Mouse (Mus musculus) G1E (cell line): ENCODE results near the gene Edn2. TPM values are rescaled to one million over a fixed set of nuclear protein-coding genes. Genes with fewer than 3 reads are reported as not detected.

Source experiments
- ATAC-seq: 2 replicates; pipeline ENCODE4 v1.8.0; 2016; ENCODE audit warnings: mild to moderate bottlenecking; ENCODE audit not compliant: insufficient number of reproducible peaks, poor library complexity, low FRiP score, severe bottlenecking; ENCODE audit errors: extremely low read depth
- DNase-seq: peaks from one replicate; pipeline ENCODE4 v3.0.0; 2012; ENCODE audit warnings: low spot score
- H3K27me3 ChIP-seq: 2 replicates; pipeline ENCODE4 v1.6.1; 2012; ENCODE audit warnings: mild to moderate bottlenecking, low read length, inconsistent platforms; ENCODE audit not compliant: insufficient read depth
- H3K36me3 ChIP-seq: replicated peaks from 2 replicates; pipeline ENCODE3; 2012; ENCODE audit warnings: mild to moderate bottlenecking, inconsistent platforms
- H3K4me1 ChIP-seq: 2 replicates; pipeline ENCODE4 v1.6.1; 2012; ENCODE audit warnings: low read depth, low read length, inconsistent platforms, mixed read lengths; ENCODE audit not compliant: insufficient read depth
- H3K4me3 ChIP-seq: 2 replicates; pipeline ENCODE4 v1.5.1; 2012; ENCODE audit warnings: low read depth, mild to moderate bottlenecking, inconsistent platforms, low read length, moderate library complexity, mixed read lengths
- H3K9me3 ChIP-seq: replicated peaks from 2 replicates; pipeline ENCODE4 v1.6.1; 2012; ENCODE audit warnings: inconsistent platforms
- CTCF ChIP-seq: IDR thresholded peaks from 2 replicates; pipeline ENCODE4 v1.5.1; 2012; ENCODE audit warnings: low read depth, low read length, inconsistent platforms, mixed read lengths
- GATA1 ChIP-seq: IDR thresholded peaks from 2 replicates; pipeline ENCODE4 v1.6.1; 2012; ENCODE audit warnings: borderline replicate concordance, low read length, inconsistent platforms, mixed read lengths
- GATA2 ChIP-seq: IDR thresholded peaks from 2 replicates; pipeline ENCODE4 v1.6.1; 2012; ENCODE audit warnings: low read depth, low read length, inconsistent platforms, borderline replicate concordance
- POLR2AphosphoS5 ChIP-seq: IDR thresholded peaks from 2 replicates; pipeline ENCODE4 v1.6.1; 2012; ENCODE audit warnings: low read depth, low read length, inconsistent platforms; ENCODE audit not compliant: insufficient replicate concordance
- TAL1 ChIP-seq: conservative IDR thresholded peaks from 2 replicates; pipeline ENCODE4 v1.6.1; 2012; ENCODE audit warnings: low read depth, low read length, inconsistent platforms, mixed read lengths
- polyA plus RNA-seq: library from polyadenylated mRNA; stranded (reverse); fragments of >175 nt; gene quantifications from 2 replicates; pipeline ENCODE4 v1.2.3, GENCODE M21; 2012
- total RNA-seq, 2 experiments: library from RNA; stranded (forward) in 1 of 2; stranded (reverse) in 1 of 2; fragments of 200-1000 nt in 1 of 2; fragments of >200 nt in 1 of 2; fragmentation: Nextera tagmentation in 1 of 2; gene quantifications; 2 replicates each; pipeline ENCODE4 v1.2.3; 2014 to 2017

Edn2 gene
- total and polyA plus RNA-seq, 3 experiments = not detected

DNA sequence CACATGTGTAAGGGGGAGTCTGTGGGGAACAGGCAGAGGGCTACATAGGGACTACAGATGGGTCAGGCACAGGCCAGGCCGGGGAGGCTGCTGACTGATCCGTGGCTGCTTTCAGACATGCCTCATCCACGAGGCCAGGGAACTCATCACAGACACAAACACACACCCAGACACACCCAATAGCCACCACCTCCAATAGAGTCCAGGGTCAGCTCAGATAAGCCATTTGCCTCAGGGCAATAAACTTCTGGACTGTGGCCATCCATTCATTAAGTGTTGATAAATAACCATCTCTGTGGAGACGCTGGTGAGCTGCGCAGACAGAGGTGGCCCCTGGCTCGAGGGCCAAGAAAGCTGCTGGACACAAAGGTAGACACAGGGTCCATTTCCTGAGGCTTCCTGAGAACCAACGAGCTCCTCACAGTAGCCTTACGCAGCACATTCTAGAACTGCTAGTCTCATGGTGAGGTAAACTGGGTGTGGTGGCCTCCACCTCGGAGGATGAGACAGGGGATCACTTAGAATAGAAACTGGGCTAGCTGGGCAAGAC is 9.5 kb downstream of the Edn2 start:
- no peak for ATAC-seq
- TF ChIP-seq GATA1 (no peak), GATA2 (no peak), POLR2AphosphoS5 (no peak), CTCF (no peak), TAL1 (no peak)
- Histone ChIP-seq H3K4me3 (no peak overlapping the region), H3K27me3 (no peaks in the 10 kb centered on the region), H3K9me3 (peaks cover 68% of the 10 kb centered on the region), H3K4me1 (no peaks in the 10 kb centered on the region), H3K36me3 (no peaks in the 10 kb centered on the region)
- no peak for DNase-seq

DNA sequence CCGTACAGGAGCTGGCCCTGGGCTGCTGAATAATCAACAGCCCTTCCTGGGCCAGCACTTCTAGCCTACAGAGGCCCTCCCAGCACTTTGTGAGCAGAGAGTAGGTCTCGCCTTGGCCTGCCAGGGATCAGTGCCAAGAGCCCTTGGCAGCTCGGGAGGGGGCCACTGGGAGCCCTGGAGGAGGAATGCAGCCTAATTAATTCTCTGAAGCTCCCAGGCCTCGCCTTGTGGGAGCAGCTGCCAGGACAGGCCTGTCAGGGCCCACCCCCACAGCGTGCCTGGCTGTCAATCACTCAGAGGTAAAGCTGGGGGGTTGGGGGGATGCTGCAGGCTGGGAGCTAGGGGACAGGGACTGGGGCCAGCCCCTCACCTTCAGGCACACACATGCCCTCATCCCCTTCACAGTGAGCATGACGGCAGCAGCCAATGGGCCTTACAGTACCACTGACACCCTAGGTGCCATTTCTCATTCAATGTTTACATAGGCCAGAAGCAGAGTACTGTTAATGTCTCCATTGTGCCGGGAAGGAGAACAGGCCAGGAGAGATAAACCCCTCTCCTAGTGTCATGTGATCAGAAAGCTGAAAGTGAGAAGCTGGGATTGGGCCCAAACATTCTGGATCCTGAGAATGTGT is 11.2 kb downstream of the Edn2 start:
- ATAC-seq = no peak
- Histone ChIP-seq H3K9me3 (peaks cover 67% of the 10 kb centered on the region), H3K4me3 (0 out of 2 replicates have a peak overlapping the region, but pooled peaks have one; percentile 16), H3K27me3 (no peaks in the 10 kb centered on the region), H3K36me3 (no peaks in the 10 kb centered on the region), H3K4me1 (no peaks in the 10 kb centered on the region)
- no peak for TF ChIP-seq POLR2AphosphoS5
- TF ChIP-seq TAL1 = no peak
- TF ChIP-seq GATA1 = no peak
- no peak for TF ChIP-seq CTCF
- no peak for TF ChIP-seq GATA2
- no peak for DNase-seq

DNA sequence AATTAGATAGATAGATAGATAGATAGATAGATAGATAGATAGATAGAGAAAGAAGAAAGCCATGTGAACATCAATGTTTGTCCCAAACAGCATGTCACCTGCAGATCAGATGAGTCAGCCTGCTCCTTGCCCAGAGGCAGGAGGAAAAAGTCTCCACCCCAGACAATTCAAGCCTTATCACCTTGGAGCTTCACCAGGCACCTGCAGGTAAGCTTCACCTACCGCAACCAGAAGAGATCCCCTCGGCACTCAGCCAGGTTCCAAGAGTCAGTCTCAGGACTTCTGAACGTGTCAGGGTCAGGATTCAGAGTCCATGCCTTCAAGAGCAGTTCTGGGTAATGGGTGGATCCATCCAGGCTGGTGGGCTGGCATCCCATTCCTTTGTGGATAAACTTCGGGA is 18.1 kb downstream of the Edn2 start:
- DNase-seq (no peak), ATAC-seq (no peak)
- Histone ChIP-seq H3K9me3 (peaks cover 72% of the 10 kb centered on the region), H3K4me1 (no peaks in the 10 kb centered on the region), H3K27me3 (no peaks in the 10 kb centered on the region), H3K4me3 (no peak overlapping the region), H3K36me3 (no peaks in the 10 kb centered on the region)
- TF ChIP-seq TAL1 (no peak), GATA2 (no peak), GATA1 (no peak), POLR2AphosphoS5 (no peak), CTCF (no peak)

DNA sequence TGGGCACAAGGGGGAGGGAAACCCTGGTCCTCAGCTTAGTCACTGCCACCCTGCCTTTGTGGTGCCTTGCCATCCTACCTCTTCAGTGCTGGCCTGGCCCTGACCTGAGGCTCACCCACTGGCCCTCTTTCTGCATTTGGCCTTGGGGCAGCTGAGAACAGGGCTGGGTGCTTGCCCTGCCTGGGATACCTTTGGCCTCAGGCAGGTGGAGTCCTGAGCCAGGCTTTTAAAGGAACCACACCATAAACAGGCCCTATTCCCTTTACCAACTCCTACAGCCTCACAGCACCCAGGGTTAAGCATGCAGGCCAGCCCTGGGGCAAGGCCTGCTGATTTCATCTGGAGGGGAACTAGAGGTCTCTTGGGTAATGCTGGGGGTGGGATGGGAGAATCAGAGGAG is 19.5 kb downstream of the Edn2 start:
- Histone ChIP-seq H3K9me3 (peaks cover 84% of the 10 kb centered on the region), H3K4me1 (no peaks in the 10 kb centered on the region), H3K4me3 (no peak overlapping the region; the same call in 1 of the 2 replicates), H3K27me3 (no peaks in the 10 kb centered on the region), H3K36me3 (no peaks in the 10 kb centered on the region)
- no peak for ATAC-seq
- TF ChIP-seq POLR2AphosphoS5 (no peak), CTCF (no peak), GATA1 (no peak), GATA2 (no peak), TAL1 (no peak)
- DNase-seq = no peak

DNA sequence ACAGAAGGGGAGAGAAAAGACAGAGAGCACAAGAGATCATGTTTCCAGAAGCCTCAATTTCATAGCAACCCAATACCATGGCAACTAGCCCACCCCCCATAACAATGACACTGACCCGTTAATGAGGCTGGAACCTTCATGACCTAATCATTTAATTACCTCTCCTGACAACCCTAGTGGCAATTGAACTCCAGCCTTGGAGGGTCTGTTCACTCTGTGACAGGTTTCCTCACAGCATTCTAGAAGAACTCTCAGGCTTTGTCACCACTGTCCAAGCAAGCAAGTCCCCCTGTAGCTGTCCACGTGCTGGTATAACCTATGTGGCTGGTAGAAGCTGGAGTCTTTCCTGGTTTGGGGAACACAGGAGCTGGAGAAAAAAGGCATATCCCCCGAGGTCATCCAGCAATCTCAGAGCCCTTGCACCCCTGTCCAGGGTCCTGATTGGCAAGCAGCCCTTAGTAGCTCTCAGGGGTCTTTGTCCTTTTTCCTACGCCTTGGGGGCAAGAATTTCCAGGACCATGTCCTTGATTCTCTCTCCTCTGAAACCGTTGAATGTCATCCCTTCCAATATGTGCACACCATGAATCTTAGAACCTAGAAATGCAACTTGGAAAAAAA is 23.5 kb downstream of the Edn2 start:
- ATAC-seq = no peak
- DNase-seq = no peak
- TF ChIP-seq GATA1 (no peak), CTCF (no peak), TAL1 (no peak), POLR2AphosphoS5 (no peak), GATA2 (no peak)

DNA sequence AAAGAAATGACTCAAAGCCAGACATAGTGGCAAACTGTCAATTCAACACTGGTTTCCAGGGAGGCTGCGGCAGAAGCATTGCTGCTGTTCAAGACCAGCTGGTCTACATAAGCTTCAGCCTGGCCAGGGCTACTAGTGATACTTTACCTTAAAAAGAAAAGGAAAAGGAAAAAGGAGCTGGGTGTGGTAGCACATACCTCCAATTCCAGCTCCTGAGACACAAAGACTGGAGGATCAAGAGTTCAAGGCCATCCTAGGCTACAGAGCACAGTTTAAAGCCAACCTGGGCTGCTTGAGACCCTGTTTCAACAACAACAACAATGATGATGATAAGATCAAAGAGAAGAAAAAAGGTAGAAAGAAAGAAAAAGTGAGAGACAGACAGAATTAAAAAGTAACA is 25.4 kb downstream of the Edn2 start:
- no peak overlapping the region for H3K4me3 ChIP-seq
- DNase-seq (no peak), ATAC-seq (no peak)
- H3K4me1 ChIP-seq = no peaks in the 10 kb centered on the region
- no peaks in the 10 kb centered on the region for H3K27me3 ChIP-seq
- no peaks in the 10 kb centered on the region for H3K36me3 ChIP-seq
- H3K9me3 ChIP-seq = peaks cover 87% of the 10 kb centered on the region
- TF ChIP-seq CTCF (no peak), GATA2 (no peak), GATA1 (no peak)

More for the DNA sequence above, 23.5 kb downstream of the Edn2 start:
- H3K4me3 ChIP-seq = no peak overlapping the region
- no peaks in the 10 kb centered on the region for H3K36me3 ChIP-seq
- H3K4me1 ChIP-seq = no peaks in the 10 kb centered on the region
- H3K27me3 ChIP-seq = no peaks in the 10 kb centered on the region
- H3K9me3 ChIP-seq = peaks cover 88% of the 10 kb centered on the region
